Mouse (Mus musculus) T-cell, adult 2 months (primary cell): ENCODE measurements around the gene Zfp341.
A peak's percentile ranks its signal among the peaks of the same experiment; 100 is the strongest.

Experiments used
- DNase-seq: peaks from one replicate; pipeline ENCODE4 v3.0.0; 2022; ENCODE audit warnings: low spot score

Gene Zfp341

GRCm38 (mm10) chr2:154586405-154586804 lies 26.7 kb upstream of the Zfp341 start:
- DNase-seq, result peak; percentile 20

- no peak for DNase-seq
These were observed 24.0 kb upstream of the Zfp341 start for GRCm38 (mm10) chr2:154589051-154589450.

GRCm38 (mm10) chr2:154591239-154591638 lies 21.9 kb upstream of the Zfp341 start:
- DNase-seq, result no peak

- peak; percentile 47 for DNase-seq
These were observed 20.1 kb upstream of the Zfp341 start for GRCm38 (mm10) chr2:154593025-154593424.

GRCm38 (mm10) chr2:154595775-154596174 lies 17.3 kb upstream of the Zfp341 start:
- no peak for DNase-seq

GRCm38 (mm10) chr2:154597399-154597798 lies 15.7 kb upstream of the Zfp341 start:
- DNase-seq, result no peak

- no peak for DNase-seq
These were observed 12.5 kb upstream of the Zfp341 start for GRCm38 (mm10) chr2:154600586-154600985.

- no peak for DNase-seq
These were observed 11.8 kb upstream of the Zfp341 start for GRCm38 (mm10) chr2:154601324-154601723.

GRCm38 (mm10) chr2:154603007-154603637 lies 10.0 kb upstream of the Zfp341 start:
- no peak for DNase-seq

GRCm38 (mm10) chr2:154603638-154604153 lies 9.4 kb upstream of the Zfp341 start, which contains the start of gene Pxmp4:
Gene Pxmp4, minus strand, starts transcription at chr2:154603708.
- DNase-seq, result peak; percentile 96

- DNase-seq, result peak; percentile 48
These were observed 8.9 kb upstream of the Zfp341 start for GRCm38 (mm10) chr2:154604156-154604555.

- no peak for DNase-seq
These were observed 6.1 kb upstream of the Zfp341 start for GRCm38 (mm10) chr2:154606965-154607364.

GRCm38 (mm10) chr2:154609050-154609767 lies 3.9 kb upstream of the Zfp341 start:
- no peak for DNase-seq

- no peak for DNase-seq
These were observed 1.9 kb downstream of the Zfp341 start for GRCm38 (mm10) chr2:154614841-154615576.

- peak; percentile 72 for DNase-seq
These were observed 2.6 kb downstream of the Zfp341 start for GRCm38 (mm10) chr2:154615674-154616073.

- no peak for DNase-seq
These were observed 4.0 kb downstream of the Zfp341 start for GRCm38 (mm10) chr2:154617061-154617460.

GRCm38 (mm10) chr2:154621684-154622083 lies 8.6 kb downstream of the Zfp341 start:
- no peak for DNase-seq

- no peak for DNase-seq
These were observed 11.0 kb downstream of the Zfp341 start for GRCm38 (mm10) chr2:154624137-154624536.

GRCm38 (mm10) chr2:154630531-154630930 lies 17.4 kb downstream of the Zfp341 start:
- DNase-seq, result no peak

GRCm38 (mm10) chr2:154632203-154632780 lies 19.2 kb downstream of the Zfp341 start:
- no peak for DNase-seq

- DNase-seq, result no peak
These were observed 20.1 kb downstream of the Zfp341 start for GRCm38 (mm10) chr2:154633039-154633742.
